Mouse (Mus musculus): ENCODE data around the gene Brdt.

The Brdt gene

GRCm38 (mm10) chr5:107330916-107331421 lies at the start of gene Brdt:
Brdt (plus strand) TSS chr5:107331159.
- no peak for DNase-seq (ENCODE audit: low spot score)

- DNase-seq (ENCODE audit: low spot score), result no peak
Observed at GRCm38 (mm10) chr5:107282561-107283307, 48.2 kb upstream of the Brdt start.

- no peak for DNase-seq (ENCODE audit: low spot score)
Observed at GRCm38 (mm10) chr5:107283935-107284524, 46.9 kb upstream of the Brdt start.

- DNase-seq (ENCODE audit: low spot score), result no peak
Observed at GRCm38 (mm10) chr5:107285563-107285962, 45.4 kb upstream of the Brdt start.

- peak; percentile 82 for DNase-seq (ENCODE audit: low spot score)
Observed at GRCm38 (mm10) chr5:107287254-107287907, 43.6 kb upstream of the Brdt start.

GRCm38 (mm10) chr5:107287908-107288267 lies 43.1 kb upstream of the Brdt start:
- DNase-seq (ENCODE audit: low spot score), result no peak

GRCm38 (mm10) chr5:107288427-107289233 lies 42.3 kb upstream of the Brdt start:
- DNase-seq (ENCODE audit: low spot score), result peak; percentile 57

- peak; percentile 53 for DNase-seq (ENCODE audit: low spot score)
Observed at GRCm38 (mm10) chr5:107289234-107289764, 41.7 kb upstream of the Brdt start, which contains the start of gene Tgfbr3. Tgfbr3 (minus strand) TSS chr5:107289629.

- DNase-seq (ENCODE audit: low spot score), result no peak
Observed at GRCm38 (mm10) chr5:107289986-107290385, 41.0 kb upstream of the Brdt start.

- DNase-seq (ENCODE audit: low spot score), result no peak
Observed at GRCm38 (mm10) chr5:107294041-107294440, 36.9 kb upstream of the Brdt start.

GRCm38 (mm10) chr5:107295061-107295816 lies 35.7 kb upstream of the Brdt start:
- no peak for DNase-seq (ENCODE audit: low spot score)

GRCm38 (mm10) chr5:107295817-107296511 lies 35.0 kb upstream of the Brdt start:
- DNase-seq (ENCODE audit: low spot score), result no peak

GRCm38 (mm10) chr5:107296512-107297322 lies 34.2 kb upstream of the Brdt start:
- no peak for DNase-seq (ENCODE audit: low spot score)

- DNase-seq (ENCODE audit: low spot score), result no peak
Observed at GRCm38 (mm10) chr5:107298854-107299253, 32.1 kb upstream of the Brdt start.

GRCm38 (mm10) chr5:107303350-107303861 lies 27.6 kb upstream of the Brdt start:
- no peak for DNase-seq (ENCODE audit: low spot score)

- DNase-seq (ENCODE audit: low spot score), result no peak
Observed at GRCm38 (mm10) chr5:107304117-107304825, 26.7 kb upstream of the Brdt start.

- no peak for DNase-seq (ENCODE audit: low spot score)
Observed at GRCm38 (mm10) chr5:107307432-107307831, 23.5 kb upstream of the Brdt start.

- no peak for DNase-seq (ENCODE audit: low spot score)
Observed at GRCm38 (mm10) chr5:107317141-107317540, 13.8 kb upstream of the Brdt start.

GRCm38 (mm10) chr5:107320703-107321102 lies 10.3 kb upstream of the Brdt start:
- DNase-seq (ENCODE audit: low spot score), result peak; percentile 47
